Mouse (Mus musculus) liver, postnatal 0 days (tissue): ENCODE data around the gene Cyb5b.

Experiments used
- CTCF ChIP-seq: sonication (generic); IDR thresholded peaks from 2 replicates; pipeline ENCODE4 v1.5.1; 2016; ENCODE audit warnings: antibody characterized with exemption, low read depth
- EP300 ChIP-seq: IDR thresholded peaks from 2 replicates; pipeline ENCODE4 v1.6.1; 2016; ENCODE audit warnings: antibody characterized with exemption, low read depth, mild to moderate bottlenecking

DNA sequence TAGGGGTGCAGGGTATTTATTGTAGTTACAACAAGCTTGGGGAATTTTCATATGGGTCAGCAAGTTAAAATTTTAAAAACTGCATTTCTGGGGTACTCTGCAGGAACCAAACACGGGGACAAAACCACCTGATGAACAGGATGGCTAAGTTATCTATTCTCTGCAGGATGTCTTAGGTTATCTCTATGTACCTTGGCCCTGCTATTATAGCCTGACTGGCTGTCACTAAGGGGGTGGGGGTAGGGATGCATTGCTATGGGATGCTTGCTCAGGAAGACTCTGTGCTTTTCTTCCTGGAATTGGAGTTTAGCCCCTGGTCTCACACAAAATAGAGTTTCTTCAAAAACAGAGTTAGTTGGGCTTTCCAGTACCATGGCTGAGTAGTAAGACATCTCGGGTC lies 83.3 kb downstream of the Cyb5b start:
- TF ChIP-seq CTCF (no peak), EP300 (no peak)
